Mouse (Mus musculus): ENCODE data around the gene Gm2a.

GRCm38 (mm10) chr11:55120821-55121271, 22.9 kb downstream of the Gm2a start:
- no peak for TF ChIP-seq POLR2A (IDR thresholded peaks at IDR 0.05; ENCODE audit: insufficient read length, low read depth)
- no peak for TF ChIP-seq MAX (IDR thresholded peaks at IDR 0.05; ENCODE audit: low read depth)
- TF ChIP-seq MYOD1 (IDR thresholded peaks at IDR 0.05; ENCODE audit: control insufficient read depth in 1 of 3, insufficient read length in 2 of 3, low read depth in 2 of 3), result no peak
- TF ChIP-seq TCF12 (IDR thresholded peaks at IDR 0.05; ENCODE audit: insufficient read depth, poor library complexity, severe bottlenecking), result no peak
- TF ChIP-seq MYOG (IDR thresholded peaks at IDR 0.05; ENCODE audit: control insufficient read depth in 1 of 3, insufficient read depth in 1 of 3, insufficient read length in 2 of 3, low read depth in 2 of 3), result no peak
- TF ChIP-seq USF1 (IDR thresholded peaks at IDR 0.05; ENCODE audit: low read depth), result no peak
- TF ChIP-seq TCF3 (IDR thresholded peaks at IDR 0.05; ENCODE audit: insufficient read length, low read depth), result no peak

Measured in myocyte (in vitro differentiated cells).